Mouse (Mus musculus) liver, adult 2 months (tissue): ENCODE results near the gene Dnttip2. TPM values are rescaled to one million over a fixed set of nuclear protein-coding genes. Genes with fewer than 3 reads are reported as not detected.
"Not testable (repeated sequence)": the region's sequence is repeated elsewhere in the genome, so short reads cannot be mapped to it uniquely, and the experiment has no call there.

ENCODE experiments used
- DNase-seq: peaks from one replicate; pipeline ENCODE4 v3.0.0-alpha.2; 2011; ENCODE audit warnings: low read depth, low spot score; ENCODE audit errors: extremely low read depth
- H3K27ac ChIP-seq: fragments of 200-500 bp; replicated peaks from 2 replicates; pipeline ENCODE4 v1.5.1; 2012; ENCODE audit warnings: low read depth, mild to moderate bottlenecking, control low read depth, inconsistent platforms, low read length; ENCODE audit not compliant: insufficient read depth
- H3K27me3 ChIP-seq: fragments of 200-500 bp; 2 replicates; pipeline ENCODE4 v1.6.1; 2012; ENCODE audit warnings: mild to moderate bottlenecking, moderate library complexity, low read length, inconsistent platforms; ENCODE audit not compliant: control insufficient read depth, insufficient read depth
- H3K36me3 ChIP-seq: fragments of 200-500 bp; 2 replicates; pipeline ENCODE4 v1.6.1; 2012; ENCODE audit warnings: low read length, inconsistent platforms; ENCODE audit not compliant: control insufficient read depth, insufficient read depth
- H3K4me1 ChIP-seq: fragments of 200-500 bp; 2 replicates; pipeline ENCODE4 v1.6.1; 2011; ENCODE audit warnings: low read length; ENCODE audit not compliant: control insufficient read depth, insufficient read depth
- H3K4me3 ChIP-seq: fragments of 200-500 bp; 2 replicates; pipeline ENCODE4 v1.5.1; 2011; ENCODE audit warnings: low read depth, mild to moderate bottlenecking, control low read depth, low read length, moderate library complexity; ENCODE audit not compliant: insufficient read depth
- H3K79me2 ChIP-seq: fragments of 200-500 bp; 2 replicates; pipeline ENCODE4 v1.6.1; 2012; ENCODE audit warnings: inconsistent platforms, mild to moderate bottlenecking, low read length, moderate library complexity; ENCODE audit not compliant: control insufficient read depth, insufficient read depth
- H3K9ac ChIP-seq: fragments of 200-500 bp; 2 replicates; pipeline ENCODE4 v1.6.1; 2012; ENCODE audit warnings: low read depth, mild to moderate bottlenecking, control low read depth, inconsistent platforms, low read length
- CTCF ChIP-seq: fragments of 200-500 bp; IDR thresholded peaks from 2 replicates; pipeline ENCODE4 v1.5.1; 2011; ENCODE audit warnings: low read depth, low read length, control low read depth
- POLR2A ChIP-seq: fragments of 200-500 bp; IDR thresholded peaks from 2 replicates; pipeline ENCODE4 v1.6.1; 2011; ENCODE audit warnings: low read length, control low read depth; ENCODE audit not compliant: insufficient read depth; ENCODE audit errors: extremely low read depth
- WGBS: fragments of 180-500 bp; shearing (Covaris S2); methylation state at CpG from one replicate; pipeline ENCODE4 v1.1.7; 2018; 5-methylcytosine and 5-hydroxymethylcytosine counted together
- polyA plus RNA-seq: library from polyadenylated mRNA; depleted of rRNA; stranded (reverse); fragments of >200 nt; gene quantifications from 2 replicates; pipeline ENCODE4 v1.2.3, GENCODE M21; 2012
- total RNA-seq: library from RNA; depleted of rRNA; stranded (reverse); fragments of >200 nt; gene quantifications from 2 replicates; pipeline ENCODE4 v1.2.3, GENCODE M21; 2014

The Dnttip2 gene
- total and polyA plus RNA-seq, 2 experiments = 3.6 to 17.7 TPM

DNA sequence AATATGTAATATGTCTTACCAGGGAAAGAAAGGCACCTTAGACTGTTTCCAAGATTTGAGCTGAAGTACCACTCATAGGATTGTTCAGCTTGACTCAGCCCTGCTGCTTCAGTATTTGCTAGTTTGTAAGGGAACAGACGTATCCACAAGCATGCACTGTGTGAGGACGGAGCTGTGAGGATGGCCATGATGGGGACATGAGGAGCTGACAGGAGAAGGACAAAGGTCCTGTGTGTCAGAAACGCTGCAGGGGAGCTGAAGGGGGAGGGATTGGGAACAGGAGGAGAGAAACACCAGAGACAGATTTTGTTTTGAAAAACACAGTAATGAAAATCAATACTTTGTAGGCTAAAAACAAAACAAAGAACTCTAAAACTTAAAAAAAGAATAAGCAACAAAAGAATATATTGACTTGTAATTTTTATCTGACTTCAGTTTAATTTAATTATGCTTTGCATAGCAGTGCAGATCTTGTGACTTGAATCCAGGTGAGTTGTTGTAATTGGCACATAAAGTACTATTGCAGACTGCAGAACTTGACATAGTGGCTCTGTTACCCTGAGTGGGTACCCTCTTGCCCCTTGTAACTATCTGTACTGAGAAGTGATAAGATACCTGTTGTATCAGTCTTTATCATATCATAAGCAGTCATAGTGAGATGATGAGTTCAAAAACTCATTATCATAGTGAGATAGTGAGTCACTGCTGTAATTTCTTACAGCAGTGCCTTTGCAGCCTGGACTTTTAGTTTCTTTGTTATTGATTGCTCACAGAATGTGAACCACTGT is 21.5 kb upstream of the Dnttip2 start:
- Histone ChIP-seq H3K9ac (0 out of 2 replicates have a peak overlapping the region, but pooled peaks have one; percentile 10), H3K79me2 (peaks cover 34% of the 10 kb centered on the region; the same call in 1 of the 2 replicates), H3K27ac (peak overlapping the region; percentile 35; the same call in 1 of the 2 replicates), H3K4me1 (peaks cover 21% of the 10 kb centered on the region), H3K4me3 (no peak overlapping the region), H3K36me3 (peaks cover 13% of the 10 kb centered on the region), H3K27me3 (no peaks in the 10 kb centered on the region)
- 20% methylated on average over 3 of the region's 3 CpGs for WGBS
- no peak for TF ChIP-seq CTCF
- no peak for TF ChIP-seq POLR2A
- peak; percentile 85 for DNase-seq

DNA sequence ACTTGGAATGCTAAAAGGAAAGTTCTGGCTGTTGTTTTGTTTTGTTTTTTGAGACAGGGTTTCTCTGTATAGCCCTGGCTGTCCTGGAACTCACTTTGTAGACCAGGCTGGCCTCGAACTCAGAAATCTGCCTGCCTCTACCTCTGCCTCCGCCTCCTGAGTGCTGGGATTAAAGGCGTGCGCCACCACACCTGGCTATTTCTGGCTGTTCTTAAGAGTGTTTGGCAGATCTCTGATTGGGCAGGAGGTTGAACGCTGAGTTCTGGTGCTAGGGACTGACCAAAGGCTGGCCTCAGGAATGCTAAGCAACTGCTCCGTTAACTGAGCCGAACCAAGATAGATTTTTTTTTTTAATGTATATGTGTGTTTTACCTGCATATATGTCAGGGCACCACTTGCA is 20.1 kb upstream of the Dnttip2 start:
- Histone ChIP-seq H3K36me3 (peaks cover 22% of the 10 kb centered on the region), H3K27ac (0 out of 2 replicates have a peak overlapping the region, but pooled peaks have one; percentile 16), H3K4me1 (peaks cover 16% of the 10 kb centered on the region), H3K79me2 (peaks cover 30% of the 10 kb centered on the region; the same call in 1 of the 2 replicates)
- 40% methylated on average over 7 of the region's 7 CpGs for WGBS
- not testable (repeated sequence) for H3K27me3 ChIP-seq, H3K9ac ChIP-seq, H3K4me3 ChIP-seq
- peak; percentile 55 for DNase-seq

DNA sequence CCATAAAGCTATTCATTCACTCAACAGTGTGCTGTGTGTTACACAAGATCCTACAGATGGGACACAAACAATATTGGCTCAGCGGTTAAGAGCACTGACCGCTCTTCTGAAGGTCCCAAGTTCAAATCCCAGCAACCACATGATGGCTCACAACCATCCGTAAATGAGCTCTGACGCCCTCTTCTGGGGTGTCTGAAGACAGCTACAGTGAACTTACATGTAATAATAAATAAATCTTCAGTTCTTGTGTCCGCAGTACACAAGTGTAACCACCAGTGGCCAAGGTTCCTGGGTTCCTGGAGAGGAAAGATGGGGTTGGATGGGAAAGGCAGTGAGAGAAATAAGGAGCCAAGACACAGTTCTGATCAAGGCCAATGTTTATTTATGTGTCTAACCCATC is 4.2 kb upstream of the Dnttip2 start:
- peak; percentile 28 for DNase-seq
- H3K36me3 ChIP-seq = peaks cover 17% of the 10 kb centered on the region
- H3K27ac ChIP-seq = no peak overlapping the region
- TF ChIP-seq POLR2A (no peak), CTCF (no peak)
- 62% methylated on average over 5 of the region's 5 CpGs for WGBS
- peaks cover 5% of the 10 kb centered on the region; the same call in 1 of the 2 replicates for H3K79me2 ChIP-seq
- H3K4me1 ChIP-seq = 0 out of 2 replicates have a peak, but pooled peaks cover under 1% of the 10 kb centered on the region
- no peak overlapping the region for H3K9ac ChIP-seq
- H3K27me3 ChIP-seq = no peaks in the 10 kb centered on the region
- H3K4me3 ChIP-seq = no peak overlapping the region

DNA sequence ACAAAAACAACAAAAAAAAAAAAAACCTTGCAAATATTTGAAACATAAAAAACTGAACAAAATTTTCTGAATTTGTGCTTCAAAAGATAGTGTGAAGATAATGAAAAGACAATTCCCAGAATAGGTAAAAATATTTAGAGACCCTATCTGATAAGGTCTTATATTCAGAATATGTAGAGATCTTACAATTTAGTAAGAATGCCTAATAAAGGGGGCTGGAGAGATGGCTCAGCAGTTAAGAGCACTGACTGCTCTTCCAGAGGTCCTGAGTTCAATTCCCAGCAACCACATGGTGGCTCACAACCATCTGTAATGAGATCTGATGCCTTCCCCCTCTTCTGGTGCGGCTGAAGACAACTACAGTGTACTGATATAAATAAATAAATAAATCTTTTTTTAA is 1.6 kb upstream of the Dnttip2 start:
- H3K9ac ChIP-seq, DNase-seq, H3K4me3 ChIP-seq, H3K4me1 ChIP-seq, H3K27ac ChIP-seq, H3K27me3 ChIP-seq: not testable (repeated sequence)
- 92% methylated on average over 1 of the region's 1 CpGs for WGBS
- Histone ChIP-seq H3K79me2 (peaks cover 11% of the 10 kb centered on the region; the same call in 1 of the 2 replicates), H3K36me3 (peaks cover 19% of the 10 kb centered on the region)

DNA sequence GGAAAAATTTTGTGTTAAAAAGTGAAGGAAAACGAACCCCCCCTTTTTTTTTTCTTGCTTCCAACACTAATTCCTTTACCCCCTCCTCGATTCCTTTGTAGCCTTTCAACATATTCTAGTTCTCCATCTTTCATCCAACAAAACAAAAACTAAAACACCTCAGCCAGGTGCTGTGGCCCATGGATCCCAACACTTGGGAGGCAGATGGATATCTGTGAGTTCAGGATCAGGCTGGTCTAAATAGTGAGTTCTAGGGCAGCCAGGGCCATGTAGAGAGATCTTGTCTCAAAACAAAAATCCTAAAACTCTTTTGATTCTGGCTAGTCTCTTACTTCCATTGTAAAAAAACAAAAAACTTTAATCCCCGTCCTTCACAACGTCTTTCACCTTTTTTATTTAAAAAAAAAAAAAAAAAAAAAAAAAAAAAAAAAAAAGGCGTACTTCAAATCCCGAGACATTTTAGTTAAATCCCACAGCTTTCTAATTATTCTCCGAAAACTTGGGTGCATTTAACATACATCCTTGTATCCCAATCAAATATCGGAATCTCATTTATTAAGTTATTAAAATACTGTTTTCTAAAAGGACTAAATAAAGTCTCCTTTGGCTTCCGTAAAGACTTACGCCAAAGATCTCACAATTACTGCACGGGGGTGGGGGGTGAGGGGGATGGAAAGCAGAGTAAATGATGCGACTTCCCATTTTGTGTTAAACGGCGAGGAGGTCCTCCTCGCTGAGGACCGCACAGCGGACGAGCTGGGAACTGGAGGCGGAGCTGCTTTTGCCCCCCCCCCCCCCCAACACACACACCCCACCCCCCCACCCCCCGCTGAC is 564 bp upstream of the Dnttip2 start:
- 12% methylated on average over 20 of the region's 20 CpGs for WGBS
- H3K4me3 ChIP-seq = peak overlapping the region; percentile 58
- peaks cover 11% of the 10 kb centered on the region for H3K4me1 ChIP-seq

DNA sequence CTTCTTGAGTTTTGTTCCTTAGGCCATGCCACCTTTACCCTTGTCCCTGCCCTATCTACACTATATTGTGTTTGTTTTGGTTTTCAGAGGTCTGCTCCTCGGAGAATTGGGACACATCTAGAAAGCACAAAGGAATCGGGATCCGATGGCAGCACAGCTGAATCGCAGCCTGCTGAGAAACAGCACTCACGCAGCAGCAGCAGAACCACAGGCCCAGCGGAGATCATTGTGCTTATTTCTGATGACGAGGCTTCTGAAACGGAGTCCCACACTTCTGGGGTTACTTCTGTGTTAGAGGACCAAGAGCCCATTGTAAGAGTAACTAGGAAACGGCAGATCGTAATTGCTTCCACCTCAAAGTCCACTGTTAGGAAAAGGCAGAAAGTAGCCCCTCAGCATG is 923 bp downstream of the Dnttip2 start:
- H3K4me3 ChIP-seq = no peak overlapping the region
- WGBS = 72% methylated on average over 10 of the region's 10 CpGs
- no peak overlapping the region for H3K9ac ChIP-seq
- no peaks in the 10 kb centered on the region for H3K27me3 ChIP-seq
- TF ChIP-seq CTCF (no peak), POLR2A (no peak)
- H3K4me1 ChIP-seq = peaks cover 11% of the 10 kb centered on the region
- H3K27ac ChIP-seq = no peak overlapping the region
- peaks cover 29% of the 10 kb centered on the region for H3K36me3 ChIP-seq
- H3K79me2 ChIP-seq = peaks cover 11% of the 10 kb centered on the region; the same call in 1 of the 2 replicates
- no peak for DNase-seq

More for the DNA sequence above, 564 bp upstream of the Dnttip2 start:
- TF ChIP-seq POLR2A (no peak), CTCF (peak; percentile 35; the same call in 1 of the 2 replicates)
- H3K27ac ChIP-seq = no peak overlapping the region; the same call in 1 of the 2 replicates
- H3K79me2 ChIP-seq = peaks cover 11% of the 10 kb centered on the region; the same call in 1 of the 2 replicates
- no peak for DNase-seq
- H3K27me3 ChIP-seq = no peaks in the 10 kb centered on the region
- peak overlapping the region; percentile 59 for H3K9ac ChIP-seq
- peaks cover 20% of the 10 kb centered on the region for H3K36me3 ChIP-seq
